Mouse (Mus musculus) C2C12 (cell line): Measurements from ENCODE around the gene Fa2h. TPM values are rescaled to one million over a fixed set of nuclear protein-coding genes. Genes with fewer than 3 reads are reported as not detected.
"Not testable (repeated sequence)": the region's sequence is repeated elsewhere in the genome, so short reads cannot be mapped to it uniquely, and the experiment has no call there.

Experiments
- H3K27me3 ChIP-seq: one replicate; pipeline ENCODE4 v1.6.1; 2011; ENCODE audit not compliant: control insufficient read depth, insufficient read depth, insufficient read length
- H3K36me3 ChIP-seq: one replicate; pipeline ENCODE4 v1.6.1; 2011; ENCODE audit not compliant: control insufficient read depth, insufficient read depth
- H3K4me3 ChIP-seq: one replicate; pipeline ENCODE4 v1.5.1; 2011; ENCODE audit warnings: mild to moderate bottlenecking, control low read depth; ENCODE audit not compliant: poor library complexity, insufficient read depth, severe bottlenecking
- H3K79me2 ChIP-seq: one replicate; pipeline ENCODE4 v1.6.1; 2011; ENCODE audit not compliant: control insufficient read depth, insufficient read depth
- H3K79me3 ChIP-seq: one replicate; pipeline ENCODE4 v1.6.1; 2011; ENCODE audit warnings: low read depth, control low read depth
- H3ac ChIP-seq: one replicate; pipeline ENCODE3; 2011; ENCODE audit warnings: low read depth; ENCODE audit not compliant: control insufficient read depth, insufficient read length
- CEBPB ChIP-seq: IDR thresholded peaks from one replicate; pipeline ENCODE4 v1.6.1; 2011; ENCODE audit warnings: low read depth, mild to moderate bottlenecking, control low read depth, moderate library complexity
- CTCF ChIP-seq: IDR thresholded peaks from one replicate; pipeline ENCODE4 v1.5.1; 2011; ENCODE audit not compliant: control insufficient read depth, insufficient read depth, insufficient read length
- FOSL1 ChIP-seq: IDR thresholded peaks from one replicate; pipeline ENCODE4 v1.8.0; 2011; ENCODE audit warnings: mild to moderate bottlenecking, low read length; ENCODE audit not compliant: poor library complexity, insufficient read depth, severe bottlenecking
- MAX ChIP-seq: IDR thresholded peaks from one replicate; pipeline ENCODE4 v1.6.1; 2011; ENCODE audit warnings: mild to moderate bottlenecking, control low read depth
- MYOD1 ChIP-seq: IDR thresholded peaks from one replicate; pipeline ENCODE4 v1.6.1; 2011; ENCODE audit warnings: low read depth; ENCODE audit not compliant: control insufficient read depth, insufficient read length
- MYOG ChIP-seq: IDR thresholded peaks from one replicate; pipeline ENCODE4 v1.6.1; 2011; ENCODE audit not compliant: control insufficient read depth, insufficient read length; ENCODE audit errors: extremely low read depth
- USF1 ChIP-seq: IDR thresholded peaks from one replicate; pipeline ENCODE4 v1.6.1; 2011; ENCODE audit warnings: low read depth, mild to moderate bottlenecking, control low read depth, moderate library complexity
- polyA plus RNA-seq: library from polyadenylated mRNA; unstranded; fragments of >200 nt; fragmentation: generic; extraction: Trizol; gene quantifications from one replicate; pipeline ENCODE4 v1.2.1, GENCODE M21; 2012; ENCODE audit warnings: missing spikeins

The Fa2h gene
- polyA plus RNA-seq, 1 experiment = 0.06 TPM

DNA sequence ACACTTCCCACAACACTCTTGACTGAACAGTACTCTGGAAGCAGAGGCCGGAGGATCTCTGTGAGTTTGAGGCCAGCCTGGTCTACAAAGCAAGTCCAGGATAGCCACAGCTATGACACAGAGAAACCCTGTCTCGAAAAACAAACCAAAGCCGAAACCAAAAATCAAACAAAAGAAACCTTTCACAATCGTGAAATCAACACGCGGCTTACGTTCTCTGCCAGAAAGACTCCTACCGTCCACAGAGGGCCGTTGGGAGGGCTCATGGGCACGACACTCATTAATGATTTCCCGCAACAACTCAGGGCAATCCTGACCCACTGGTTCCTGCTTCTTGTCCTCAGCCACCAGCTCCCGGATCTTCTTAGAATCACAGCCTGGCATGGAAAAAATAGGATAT, 78.9 kb downstream of the Fa2h start:
- Histone ChIP-seq H3K79me3 (no peaks in the 10 kb centered on the region), H3K27me3 (no peaks in the 10 kb centered on the region), H3K4me3 (no peak overlapping the region), H3ac (no peak overlapping the region), H3K36me3 (peaks cover 76% of the 10 kb centered on the region), H3K79me2 (no peaks in the 10 kb centered on the region)
- TF ChIP-seq FOSL1 = no peak
- no peak for TF ChIP-seq MAX
- TF ChIP-seq USF1 = no peak
- TF ChIP-seq MYOD1 = no peak
- no peak for TF ChIP-seq CTCF
- TF ChIP-seq CEBPB = no peak
- no peak for TF ChIP-seq MYOG

DNA sequence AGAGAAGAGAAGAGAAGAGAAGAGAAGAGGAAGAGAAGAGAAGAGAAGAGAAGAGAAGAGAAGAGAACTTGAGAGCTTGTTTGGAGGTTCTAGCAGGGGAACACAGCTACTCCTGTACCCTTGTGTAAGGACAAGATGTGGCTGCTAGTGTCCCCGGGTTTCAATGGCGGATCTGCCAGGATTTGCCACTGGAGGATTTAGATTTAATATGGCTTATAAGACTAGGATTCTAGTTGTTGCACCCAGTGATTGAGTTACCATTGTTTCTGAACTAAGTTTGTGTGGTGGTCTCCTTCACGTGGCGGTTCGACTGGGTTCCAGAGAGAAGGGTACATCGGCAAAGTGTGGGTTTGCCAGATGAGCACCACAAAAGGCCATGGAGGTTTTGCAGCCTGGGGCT, 79.7 kb downstream of the Fa2h start:
- H3K79me3 ChIP-seq, H3ac ChIP-seq, H3K79me2 ChIP-seq, H3K27me3 ChIP-seq, H3K4me3 ChIP-seq: not testable (repeated sequence)
- peaks cover 70% of the 10 kb centered on the region for H3K36me3 ChIP-seq

GRCm38 (mm10) chr8:111312758-111313162, 80.9 kb downstream of the Fa2h start:
- TF ChIP-seq FOSL1 (no peak), MYOG (no peak), CTCF (no peak), CEBPB (no peak)
- no peaks in the 10 kb centered on the region for H3K79me3 ChIP-seq
- H3ac ChIP-seq = no peak overlapping the region
- no peaks in the 10 kb centered on the region for H3K27me3 ChIP-seq
- peaks cover 60% of the 10 kb centered on the region for H3K36me3 ChIP-seq
- no peak overlapping the region for H3K4me3 ChIP-seq
- no peaks in the 10 kb centered on the region for H3K79me2 ChIP-seq

GRCm38 (mm10) chr8:111310006-111310405, 83.6 kb downstream of the Fa2h start:
- H3K4me3 ChIP-seq, H3K79me3 ChIP-seq, H3K79me2 ChIP-seq, H3K27me3 ChIP-seq, H3ac ChIP-seq: not testable (repeated sequence)
- H3K36me3 ChIP-seq = peaks cover 43% of the 10 kb centered on the region

GRCm38 (mm10) chr8:111305031-111305730, 88.4 kb downstream of the Fa2h start:
- Histone ChIP-seq H3ac (no peak overlapping the region), H3K79me2 (no peaks in the 10 kb centered on the region), H3K36me3 (peaks cover under 1% of the 10 kb centered on the region), H3K4me3 (no peak overlapping the region), H3K27me3 (no peaks in the 10 kb centered on the region), H3K79me3 (no peaks in the 10 kb centered on the region)
- no peak for TF ChIP-seq USF1
- TF ChIP-seq MYOD1 = no peak
- no peak for TF ChIP-seq MYOG
- no peak for TF ChIP-seq CTCF
- no peak for TF ChIP-seq FOSL1
- no peak for TF ChIP-seq CEBPB
- no peak for TF ChIP-seq MAX

GRCm38 (mm10) chr8:111304359-111304758, 89.3 kb downstream of the Fa2h start:
- Histone ChIP-seq H3ac (no peak overlapping the region), H3K27me3 (no peaks in the 10 kb centered on the region), H3K79me2 (peaks cover 7% of the 10 kb centered on the region), H3K79me3 (peaks cover 5% of the 10 kb centered on the region), H3K36me3 (no peaks in the 10 kb centered on the region), H3K4me3 (no peak overlapping the region)
- no peak for TF ChIP-seq MAX
- no peak for TF ChIP-seq MYOG
- no peak for TF ChIP-seq CTCF

DNA sequence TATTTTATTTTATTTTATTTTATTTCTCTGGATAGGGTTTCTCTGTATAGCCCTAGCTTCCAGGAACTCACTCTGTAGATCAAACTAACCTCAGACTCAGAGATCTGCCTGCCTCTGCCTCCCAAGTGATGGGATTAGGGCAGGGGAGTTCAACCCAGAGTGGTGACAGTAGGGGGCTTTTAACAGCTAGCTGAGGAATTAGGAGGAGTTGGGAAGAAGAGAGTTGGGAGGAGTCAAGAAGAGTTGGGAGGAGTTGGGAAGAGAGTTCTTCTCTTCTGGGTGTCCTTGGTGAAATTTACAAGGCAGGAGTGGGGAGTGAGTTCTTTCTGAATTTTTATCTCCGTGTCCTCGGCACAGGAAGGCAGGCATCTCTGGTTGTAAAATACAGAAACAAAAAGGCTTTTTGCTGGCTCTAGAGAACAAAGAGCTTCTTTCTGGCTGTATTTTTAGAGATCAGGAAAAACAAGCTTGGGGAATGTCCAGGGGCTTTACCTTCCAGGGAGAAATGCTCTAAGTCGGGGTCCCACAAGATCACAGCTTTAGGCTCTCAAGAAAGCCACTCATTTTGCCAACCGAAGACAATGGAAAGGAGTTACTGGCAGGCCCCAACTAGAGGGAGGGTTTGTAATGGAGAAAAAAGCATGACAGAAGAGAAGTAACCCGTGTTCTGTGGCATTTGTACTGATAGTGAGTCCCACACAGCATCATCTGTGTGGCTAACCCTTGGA, 90.4 kb downstream of the Fa2h start:
- H3K79me2 ChIP-seq = peaks cover 18% of the 10 kb centered on the region
- H3K79me3 ChIP-seq = peaks cover 16% of the 10 kb centered on the region
- not testable (repeated sequence) for H3K4me3 ChIP-seq, H3K27me3 ChIP-seq, H3ac ChIP-seq, H3K36me3 ChIP-seq
